Mouse (Mus musculus) c-Kit-positive CD71-positive TER-119-positive erythroid progenitor cells, embryonic 14.5 days (primary cell): ENCODE measurements around the gene Gm49721.
"Not testable (repeated sequence)": the region's sequence is repeated elsewhere in the genome, so short reads cannot be mapped to it uniquely, and the experiment has no call there.

Source experiments
- DNase-seq: peaks from one replicate; pipeline ENCODE4 v3.0.0-alpha.2; 2013; ENCODE audit warnings: low spot score

Gene Gm49721

DNA sequence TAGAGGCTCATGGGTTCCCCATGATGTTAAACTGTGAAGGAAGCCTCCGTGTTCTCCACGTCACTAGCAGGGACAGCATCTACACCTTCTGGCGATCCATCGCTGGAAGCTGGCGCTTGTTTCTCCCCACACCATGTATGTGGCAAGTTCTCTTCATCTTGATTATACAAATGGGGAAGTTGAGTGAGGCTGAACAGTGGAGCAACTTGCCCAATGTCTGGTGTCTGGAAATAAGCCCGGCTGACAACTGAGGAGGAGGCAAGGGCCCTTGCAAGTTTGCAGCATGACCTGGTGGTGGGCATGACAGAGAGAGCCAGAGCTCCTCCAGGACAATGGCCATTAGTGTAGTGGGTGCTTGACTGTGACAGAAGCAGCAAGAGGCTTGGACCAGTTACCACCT is 96.8 kb downstream of the Gm49721 start:
- not testable (repeated sequence) for DNase-seq

DNA sequence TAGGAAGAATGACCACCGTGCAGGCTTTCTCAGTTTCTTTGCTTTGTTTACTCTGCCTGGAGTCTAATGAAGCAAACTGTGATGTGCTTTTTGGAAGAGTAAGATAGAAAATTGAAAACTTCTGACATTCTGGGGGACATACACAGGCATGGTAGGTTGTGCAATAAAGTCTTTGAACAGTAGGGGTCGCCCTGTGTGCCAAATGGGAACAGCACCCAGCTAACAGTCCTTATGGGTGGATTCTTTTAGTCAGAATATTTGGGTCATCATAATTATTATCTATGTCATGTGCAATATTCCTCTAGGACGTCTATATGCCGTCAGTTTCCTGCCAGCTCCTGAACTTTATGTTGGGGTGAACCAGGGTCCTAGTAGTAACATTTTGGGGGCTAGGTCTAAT is 100.9 kb downstream of the Gm49721 start:
- not testable (repeated sequence) for DNase-seq

DNA sequence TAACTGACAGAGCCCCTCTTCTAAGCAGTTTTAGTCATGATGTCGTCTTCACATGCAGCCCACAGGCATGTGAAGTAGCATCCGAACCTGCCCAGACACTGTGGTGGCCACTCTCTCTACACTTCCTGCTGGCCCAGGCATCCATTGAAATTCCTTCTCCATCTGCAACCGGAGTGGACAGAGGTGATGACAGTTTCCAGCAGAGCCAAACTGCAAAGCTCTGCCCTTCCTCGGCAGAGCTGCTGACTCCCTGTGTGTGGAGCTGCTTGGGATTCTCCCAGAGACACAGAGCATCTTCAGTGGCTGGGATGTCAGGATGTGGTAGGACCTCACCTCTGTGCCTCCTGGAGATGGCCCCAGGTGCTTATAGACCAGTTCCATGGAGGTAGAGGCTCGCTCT is 105.8 kb downstream of the Gm49721 start:
- not testable (repeated sequence) for DNase-seq

DNA sequence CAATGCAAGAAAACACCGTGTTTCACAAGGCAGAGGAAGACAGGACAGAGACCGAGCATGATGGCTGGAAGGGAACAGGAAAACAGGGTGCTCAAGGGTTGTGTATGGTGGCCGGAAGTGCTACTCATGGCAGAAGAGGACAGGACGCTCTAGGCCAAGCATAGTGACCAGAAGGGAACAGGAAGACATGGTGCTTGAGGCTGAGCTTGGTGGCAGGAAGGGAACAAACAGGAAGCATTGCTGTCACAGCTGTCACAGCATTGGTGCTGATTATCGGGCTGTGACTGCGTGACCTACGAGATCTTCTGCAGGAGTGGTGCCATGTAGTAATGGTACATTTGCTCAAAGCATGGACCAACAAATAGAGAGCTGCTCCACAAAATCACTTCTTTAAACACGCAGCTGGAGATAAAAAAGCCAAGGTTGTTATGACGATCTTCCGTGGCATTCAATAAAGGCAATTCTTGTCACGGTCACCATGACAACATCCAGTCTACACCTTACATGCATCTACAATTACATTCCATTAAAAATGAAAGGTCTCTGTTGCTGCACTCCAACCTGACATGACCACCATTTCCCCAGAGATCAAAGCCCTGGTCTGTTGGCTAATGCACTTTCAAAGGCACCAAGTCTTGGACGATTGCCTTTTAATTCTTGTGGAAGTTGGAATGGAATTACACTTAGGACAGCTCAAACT is 106.9 kb downstream of the Gm49721 start:
- DNase-seq: not testable (repeated sequence)

DNA sequence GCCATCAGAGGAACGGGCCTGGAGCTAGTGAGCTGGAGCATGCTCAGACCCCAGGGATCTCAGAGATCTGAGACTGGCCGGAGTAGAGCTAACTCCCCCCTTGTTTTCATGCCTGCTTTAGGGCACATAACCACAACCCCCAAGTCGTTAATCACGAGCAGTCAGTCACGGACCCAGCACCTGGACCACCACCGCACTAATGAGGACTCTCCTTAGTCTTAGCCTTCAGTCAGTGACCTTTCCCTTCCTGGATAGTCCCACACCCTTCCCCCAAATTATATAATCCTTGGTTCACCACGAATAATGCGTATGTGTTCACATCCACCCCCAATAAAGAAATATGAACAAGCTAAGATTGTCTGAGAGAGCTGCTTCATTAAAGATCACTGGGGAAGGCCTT is 108.1 kb downstream of the Gm49721 start:
- not testable (repeated sequence) for DNase-seq
